Mouse (Mus musculus) heart, embryonic 15.5 days (tissue): ENCODE measurements at regions not wholly inside any gene's neighbourhood (a gene's known extent, or its start where the extent isn't known, plus 50 kb on each side); places are given as distances from the start of the nearest gene placed in this dataset.

ENCODE experiments used
- ATAC-seq: fragments of 200-750 bp; cut with Nextera tagmentation; replicated peaks from 2 replicates; pipeline ENCODE4 v1.8.0; 2017; ENCODE audit warnings: low read depth, moderate TSS enrichment; ENCODE audit not compliant: insufficient number of reproducible peaks, insufficient read depth, low FRiP score
- H3K27ac ChIP-seq: fragments of 300-500 bp; sonication (generic); 2 replicates; pipeline ENCODE4 v1.5.1; 2015; ENCODE audit warnings: mild to moderate bottlenecking, inconsistent platforms
- H3K27me3 ChIP-seq: fragments of 300-500 bp; sonication (generic); 2 replicates; pipeline ENCODE4 v1.6.1; 2015; ENCODE audit warnings: inconsistent platforms
- H3K36me3 ChIP-seq: fragments of 300-500 bp; sonication (generic); 2 replicates; pipeline ENCODE4 v1.6.1; 2015; ENCODE audit warnings: mild to moderate bottlenecking, inconsistent platforms
- H3K4me1 ChIP-seq: fragments of 300-500 bp; sonication (generic); replicated peaks from 2 replicates; pipeline ENCODE4 v1.6.1; 2015; ENCODE audit warnings: inconsistent platforms
- H3K4me2 ChIP-seq: fragments of 300-500 bp; sonication (generic); 2 replicates; pipeline ENCODE4 v1.6.1; 2015; ENCODE audit warnings: inconsistent platforms, mild to moderate bottlenecking, moderate library complexity
- H3K4me3 ChIP-seq: fragments of 300-500 bp; sonication (generic); 2 replicates; pipeline ENCODE4 v1.5.1; 2015; ENCODE audit warnings: mild to moderate bottlenecking, inconsistent platforms
- H3K9ac ChIP-seq: fragments of 300-500 bp; sonication (generic); 2 replicates; pipeline ENCODE4 v1.6.1; 2015; ENCODE audit warnings: mild to moderate bottlenecking, inconsistent platforms
- H3K9me3 ChIP-seq: fragments of 300-500 bp; sonication (generic); replicated peaks from 2 replicates; pipeline ENCODE4 v1.6.1; 2016; ENCODE audit warnings: inconsistent platforms
- whole genome bisulfite sequencing: fragments of 180-500 bp; shearing (Covaris S2); methylation state at CpG from one replicate; pipeline ENCODE4 v1.1.7; 2015; ENCODE audit warnings: mixed read lengths; 5-methylcytosine and 5-hydroxymethylcytosine counted together

GRCm38 (mm10) chr5:133070141-133070540 is 527.0 kb upstream of the Auts2 start:
- ATAC-seq: no peak
- no peaks in the 10 kb centered on the region for H3K27me3 ChIP-seq
- no peak overlapping the region for H3K27ac ChIP-seq
- H3K9ac ChIP-seq: no peak overlapping the region
- no peaks in the 10 kb centered on the region for H3K4me1 ChIP-seq
- H3K4me2 ChIP-seq: no peak overlapping the region
- no peak overlapping the region for H3K4me3 ChIP-seq
- H3K9me3 ChIP-seq: no peaks in the 10 kb centered on the region
- H3K36me3 ChIP-seq: no peaks in the 10 kb centered on the region

- H3K4me1 ChIP-seq: no peaks in the 10 kb centered on the region
- ATAC-seq: no peak
- H3K4me3 ChIP-seq: no peak overlapping the region
- no peaks in the 10 kb centered on the region for H3K36me3 ChIP-seq
- H3K4me2 ChIP-seq: no peak overlapping the region
- H3K27ac ChIP-seq: no peak overlapping the region
- H3K27me3 ChIP-seq: no peaks in the 10 kb centered on the region
- H3K9me3 ChIP-seq: no peaks in the 10 kb centered on the region
- H3K9ac ChIP-seq: no peak overlapping the region
- 76% methylated on average over 3 of the region's 3 CpGs for WGBS
Measured at GRCm38 (mm10) chr5:133062481-133062880, 519.3 kb upstream of the Auts2 start.

- H3K27me3 ChIP-seq: no peaks in the 10 kb centered on the region
- no peak overlapping the region for H3K4me3 ChIP-seq
- no peaks in the 10 kb centered on the region for H3K4me1 ChIP-seq
- no peak for ATAC-seq
- H3K36me3 ChIP-seq: no peaks in the 10 kb centered on the region
- 95% methylated on average over 4 of the region's 4 CpGs for WGBS
- H3K4me2 ChIP-seq: no peak overlapping the region
- no peak overlapping the region for H3K27ac ChIP-seq
- H3K9me3 ChIP-seq: no peaks in the 10 kb centered on the region
- H3K9ac ChIP-seq: no peak overlapping the region
Measured at GRCm38 (mm10) chr5:133047456-133047855, 504.3 kb upstream of the Auts2 start.

- no peak overlapping the region for H3K4me3 ChIP-seq
- no peaks in the 10 kb centered on the region for H3K36me3 ChIP-seq
- ATAC-seq: no peak
- WGBS: 58% methylated on average over 9 of the region's 9 CpGs
- H3K9ac ChIP-seq: no peak overlapping the region
- no peak overlapping the region for H3K27ac ChIP-seq
- no peaks in the 10 kb centered on the region for H3K9me3 ChIP-seq
- no peak overlapping the region for H3K4me2 ChIP-seq
- no peaks in the 10 kb centered on the region for H3K4me1 ChIP-seq
- no peaks in the 10 kb centered on the region for H3K27me3 ChIP-seq
Measured at GRCm38 (mm10) chr5:133045637-133046036, 502.5 kb upstream of the Auts2 start.

GRCm38 (mm10) chr5:133027590-133027989 is 484.4 kb upstream of the Auts2 start:
- Histone ChIP-seq H3K36me3 (no peaks in the 10 kb centered on the region), H3K27ac (no peak overlapping the region), H3K27me3 (no peaks in the 10 kb centered on the region; the same call in 1 of the 2 replicates), H3K9ac (no peak overlapping the region), H3K9me3 (peaks cover 3% of the 10 kb centered on the region; the same call in 1 of the 2 replicates), H3K4me1 (no peaks in the 10 kb centered on the region), H3K4me2 (no peak overlapping the region), H3K4me3 (no peak overlapping the region)
- 86% methylated on average over 4 of the region's 4 CpGs for WGBS
- no peak for ATAC-seq

- no peak for ATAC-seq
- WGBS: 71% methylated on average over 4 of the region's 4 CpGs
- Histone ChIP-seq H3K27ac (no peak overlapping the region), H3K9ac (no peak overlapping the region), H3K4me1 (no peaks in the 10 kb centered on the region), H3K36me3 (no peaks in the 10 kb centered on the region), H3K4me2 (no peak overlapping the region), H3K27me3 (no peaks in the 10 kb centered on the region), H3K4me3 (no peak overlapping the region), H3K9me3 (peaks cover 3% of the 10 kb centered on the region; the same call in 1 of the 2 replicates)
Measured at GRCm38 (mm10) chr5:133025121-133025520, 482.0 kb upstream of the Auts2 start.

- Histone ChIP-seq H3K27me3 (no peaks in the 10 kb centered on the region), H3K9ac (no peak overlapping the region), H3K4me3 (no peak overlapping the region), H3K4me2 (no peak overlapping the region), H3K27ac (no peak overlapping the region), H3K9me3 (no peaks in the 10 kb centered on the region), H3K4me1 (no peaks in the 10 kb centered on the region), H3K36me3 (no peaks in the 10 kb centered on the region)
- ATAC-seq: no peak
Measured at GRCm38 (mm10) chr5:133020821-133021220, 477.7 kb upstream of the Auts2 start.

- Histone ChIP-seq H3K4me3 (no peak overlapping the region), H3K9ac (no peak overlapping the region), H3K27me3 (no peaks in the 10 kb centered on the region), H3K4me2 (no peak overlapping the region), H3K4me1 (no peaks in the 10 kb centered on the region), H3K36me3 (no peaks in the 10 kb centered on the region), H3K9me3 (no peaks in the 10 kb centered on the region), H3K27ac (no peak overlapping the region)
- ATAC-seq: no peak
- 47% methylated on average over 1 of the region's 1 CpGs for WGBS
Measured at GRCm38 (mm10) chr5:133020116-133020515, 477.0 kb upstream of the Auts2 start.

- H3K4me2 ChIP-seq: no peak overlapping the region
- 44% methylated on average over 14 of the region's 14 CpGs for WGBS
- H3K4me3 ChIP-seq: no peak overlapping the region
- ATAC-seq: peak; percentile 64
- H3K27ac ChIP-seq: peak overlapping the region; percentile 31
- H3K4me1 ChIP-seq: peaks cover 10% of the 10 kb centered on the region
- no peak overlapping the region for H3K9ac ChIP-seq
- no peaks in the 10 kb centered on the region for H3K27me3 ChIP-seq
- no peaks in the 10 kb centered on the region for H3K9me3 ChIP-seq
- H3K36me3 ChIP-seq: no peaks in the 10 kb centered on the region
Measured at GRCm38 (mm10) chr5:133010624-133011575, 467.8 kb upstream of the Auts2 start.

- Histone ChIP-seq H3K27ac (no peak overlapping the region), H3K9me3 (no peaks in the 10 kb centered on the region), H3K4me1 (no peaks in the 10 kb centered on the region), H3K27me3 (no peaks in the 10 kb centered on the region), H3K4me2 (no peak overlapping the region), H3K36me3 (no peaks in the 10 kb centered on the region), H3K4me3 (no peak overlapping the region), H3K9ac (no peak overlapping the region)
- ATAC-seq: no peak
- WGBS: 94% methylated on average over 7 of the region's 7 CpGs
Measured at GRCm38 (mm10) chr5:132982866-132983265, 439.7 kb upstream of the Auts2 start.

GRCm38 (mm10) chr5:132979013-132979412 is 435.9 kb upstream of the Auts2 start:
- Histone ChIP-seq H3K27ac (no peak overlapping the region), H3K4me3 (no peak overlapping the region), H3K9ac (no peak overlapping the region), H3K36me3 (no peaks in the 10 kb centered on the region), H3K27me3 (no peaks in the 10 kb centered on the region), H3K4me1 (0 out of 2 replicates have a peak, but pooled peaks cover 2% of the 10 kb centered on the region), H3K9me3 (no peaks in the 10 kb centered on the region), H3K4me2 (no peak overlapping the region)
- ATAC-seq: no peak
- 75% methylated on average over 5 of the region's 5 CpGs for WGBS
